Mouse (Mus musculus) CH12.LX (cell line): ENCODE results near the gene Syne3. TPM values are rescaled to one million over a fixed set of nuclear protein-coding genes. Genes with fewer than 3 reads are reported as not detected.

Experiments
- DNase-seq: peaks from one replicate; pipeline ENCODE4 v3.0.0-alpha.2; 2013; ENCODE audit errors: extremely low read depth
- H3K27ac ChIP-seq: 2 replicates; pipeline ENCODE4 v1.5.1; 2012; ENCODE audit warnings: low read depth, mild to moderate bottlenecking, control low read depth, moderate library complexity; ENCODE audit not compliant: insufficient read depth
- H3K27me3 ChIP-seq: replicated peaks from 2 replicates; pipeline ENCODE3; 2012; ENCODE audit warnings: inconsistent platforms
- H3K36me3 ChIP-seq, 2 experiments: replicated peaks in 1 of 2; 2 replicates each; pipeline versions ENCODE3 to v1.6.1; 2012; ENCODE audit warnings: inconsistent platforms in 1 of 2, low read length in 1 of 2, mild to moderate bottlenecking in 1 of 2, mixed read lengths in 1 of 2, moderate library complexity in 1 of 2; ENCODE audit not compliant: control insufficient read depth in 1 of 2, insufficient read depth in 1 of 2
- H3K4me1 ChIP-seq, 2 experiments: 2 replicates each; pipeline ENCODE4 v1.6.1; 2012; ENCODE audit warnings: inconsistent platforms in 1 of 2, moderate library complexity in 1 of 2; ENCODE audit not compliant: insufficient read depth in 2 of 2, control insufficient read depth in 1 of 2
- H3K4me2 ChIP-seq: 2 replicates; pipeline ENCODE4 v1.6.1; 2012; ENCODE audit warnings: low read depth, mild to moderate bottlenecking, control low read depth; ENCODE audit not compliant: poor library complexity, insufficient read depth, severe bottlenecking
- H3K4me3 ChIP-seq, 3 experiments: fragments of 150-350 bp in 1 of 3; sonication (generic) in 1 of 3; replicated peaks in 1 of 3; 2 replicates each; pipeline versions ENCODE3 to v1.5.1; 2011 to 2012; ENCODE audit warnings: low read depth in 2 of 3, low read length in 2 of 3, mild to moderate bottlenecking in 2 of 3, moderate library complexity in 2 of 3, control low read depth in 1 of 3, improper control_type of control experiment in 1 of 3, inconsistent platforms in 1 of 3, mixed read lengths in 1 of 3; ENCODE audit not compliant: poor library complexity in 1 of 3
- H3K79me2 ChIP-seq: replicated peaks from 2 replicates; pipeline ENCODE4 v1.6.1; 2012; ENCODE audit warnings: mild to moderate bottlenecking, moderate library complexity; ENCODE audit not compliant: control insufficient read depth, poor library complexity, insufficient read depth, severe bottlenecking; ENCODE audit errors: extremely low read depth
- H3K9ac ChIP-seq: 2 replicates; pipeline ENCODE4 v1.6.1; 2012; ENCODE audit warnings: low read depth, mild to moderate bottlenecking, control low read depth, moderate library complexity; ENCODE audit not compliant: insufficient read depth
- H3K9me3 ChIP-seq: replicated peaks from 2 replicates; pipeline ENCODE3; 2012; ENCODE audit warnings: low read length, inconsistent platforms, mixed read lengths
- BHLHE40 ChIP-seq: IDR thresholded peaks from 2 replicates; pipeline ENCODE4 v1.6.1; 2011; ENCODE audit warnings: mild to moderate bottlenecking, low read depth, low read length, improper control_type of control experiment
- ELF1 ChIP-seq: IDR thresholded peaks from 2 replicates; pipeline ENCODE4 v1.6.1; 2014; ENCODE audit warnings: low read depth, mild to moderate bottlenecking, inconsistent platforms, low read length, improper control_type of control experiment
- EP300 ChIP-seq: IDR thresholded peaks from 2 replicates; pipeline ENCODE4 v1.6.1; 2011; ENCODE audit warnings: low read length, improper control_type of control experiment
- ETS1 ChIP-seq: conservative IDR thresholded peaks from 2 replicates; pipeline ENCODE4 v1.6.1; 2012; ENCODE audit warnings: low read depth, mild to moderate bottlenecking, inconsistent platforms, low read length, improper control_type of control experiment, moderate library complexity
- IRF4 ChIP-seq: IDR thresholded peaks from 2 replicates; pipeline ENCODE4 v1.6.1; 2014; ENCODE audit warnings: low read depth, mild to moderate bottlenecking, inconsistent platforms, low read length, improper control_type of control experiment
- JUND ChIP-seq: conservative IDR thresholded peaks from 2 replicates; pipeline ENCODE4 v1.6.1; 2011; ENCODE audit warnings: low read depth, low read length, improper control_type of control experiment
- KAT2A ChIP-seq: IDR thresholded peaks from 2 replicates; pipeline ENCODE4 v1.6.1; 2012; ENCODE audit warnings: low read length, improper control_type of control experiment, inconsistent platforms; ENCODE audit not compliant: insufficient replicate concordance
- MAFK ChIP-seq: IDR thresholded peaks from 2 replicates; pipeline ENCODE4 v1.6.1; 2011; ENCODE audit warnings: low read length, improper control_type of control experiment; ENCODE audit not compliant: insufficient replicate concordance
- MAX ChIP-seq: IDR thresholded peaks from 2 replicates; pipeline ENCODE4 v1.6.1; 2011; ENCODE audit warnings: low read length, improper control_type of control experiment
- MAZ ChIP-seq: IDR thresholded peaks from 2 replicates; pipeline ENCODE4 v1.6.1; 2012; ENCODE audit warnings: low read depth, mild to moderate bottlenecking, inconsistent platforms, low read length, improper control_type of control experiment, moderate library complexity
- MEF2A ChIP-seq: IDR thresholded peaks from 2 replicates; pipeline ENCODE4 v1.6.1; 2014; ENCODE audit warnings: low read depth, mild to moderate bottlenecking, inconsistent platforms, low read length, improper control_type of control experiment, borderline replicate concordance
- MXI1 ChIP-seq: IDR thresholded peaks from 2 replicates; pipeline ENCODE4 v1.6.1; 2011; ENCODE audit warnings: mild to moderate bottlenecking, low read depth, low read length, improper control_type of control experiment
- MYC ChIP-seq: IDR thresholded peaks from 2 replicates; pipeline ENCODE4 v1.6.1; 2011; ENCODE audit warnings: low read depth, mild to moderate bottlenecking, improper control_type of control experiment, low read length
- NRF1 ChIP-seq: IDR thresholded peaks from 2 replicates; pipeline ENCODE4 v1.6.1; 2014; ENCODE audit warnings: low read depth, mild to moderate bottlenecking, inconsistent platforms, low read length, improper control_type of control experiment, moderate library complexity
- RCOR1 ChIP-seq: conservative IDR thresholded peaks from 2 replicates; pipeline ENCODE4 v1.6.1; 2012; ENCODE audit warnings: low read depth, mild to moderate bottlenecking, inconsistent platforms, low read length, improper control_type of control experiment
- SIN3A ChIP-seq: IDR thresholded peaks from 2 replicates; pipeline ENCODE4 v1.6.1; 2012; ENCODE audit warnings: low read length, improper control_type of control experiment, inconsistent platforms
- SMC3 ChIP-seq: IDR thresholded peaks from 2 replicates; pipeline ENCODE4 v1.6.1; 2011; ENCODE audit warnings: low read depth, low read length, improper control_type of control experiment
- TBP ChIP-seq: conservative IDR thresholded peaks from 2 replicates; pipeline ENCODE4 v1.6.1; 2011; ENCODE audit warnings: low read depth, low read length, improper control_type of control experiment
- TCF12 ChIP-seq: IDR thresholded peaks from 2 replicates; pipeline ENCODE4 v1.6.1; 2014; ENCODE audit warnings: low read depth, mild to moderate bottlenecking, inconsistent platforms, low read length, improper control_type of control experiment
- UBTF ChIP-seq: IDR thresholded peaks from 2 replicates; pipeline ENCODE4 v1.6.1; 2012; ENCODE audit warnings: low read depth, mild to moderate bottlenecking, inconsistent platforms, low read length, improper control_type of control experiment, moderate library complexity
- USF2 ChIP-seq: conservative IDR thresholded peaks from 2 replicates; pipeline ENCODE4 v1.6.1; 2011; ENCODE audit warnings: low read depth, low read length, improper control_type of control experiment
- ZNF384 ChIP-seq: IDR thresholded peaks from 2 replicates; pipeline ENCODE4 v1.6.1; 2012; ENCODE audit warnings: low read depth, low read length, improper control_type of control experiment, inconsistent platforms
- dilution Hi-C: fragments of 300-500 bp; cut with MboI; formaldehyde crosslinking; loops from 2 replicates; pipeline ENCODE4 v1.14.3; 2020; ENCODE audit warnings: low sequenced_read_pairs; ENCODE audit not compliant: extremely low pct_unique_long_range_greater_than_20kb, extremely low pct_ligation_motif_present
- in situ Hi-C: fragments of 300-500 bp; cut with MboI; formaldehyde crosslinking; loops from 3 replicates; pipeline ENCODE4 v1.14.3; 2019; ENCODE audit warnings: low sequenced_read_pairs, low pct_ligation_motif_present, low pct_unique_long_range_greater_than_20kb, mixed read lengths
- polyA plus RNA-seq: library from polyadenylated mRNA; unstranded; fragments of >175 nt; gene quantifications from 2 replicates; pipeline ENCODE4 v1.2.1, GENCODE M21; 2012; ENCODE audit warnings: low read depth; ENCODE audit not compliant: insufficient read length
- total RNA-seq, 2 experiments: library from RNA; depleted of rRNA; stranded (reverse); fragments of 300-350 nt in 1 of 2; fragments of >200 nt in 1 of 2; gene quantifications; 2 replicates each; pipeline ENCODE4 v1.2.3; 2012 to 2014

Gene Syne3
- total and polyA plus RNA-seq, 3 experiments = 5.3 to 18.7 (median 7.3) TPM

DNA sequence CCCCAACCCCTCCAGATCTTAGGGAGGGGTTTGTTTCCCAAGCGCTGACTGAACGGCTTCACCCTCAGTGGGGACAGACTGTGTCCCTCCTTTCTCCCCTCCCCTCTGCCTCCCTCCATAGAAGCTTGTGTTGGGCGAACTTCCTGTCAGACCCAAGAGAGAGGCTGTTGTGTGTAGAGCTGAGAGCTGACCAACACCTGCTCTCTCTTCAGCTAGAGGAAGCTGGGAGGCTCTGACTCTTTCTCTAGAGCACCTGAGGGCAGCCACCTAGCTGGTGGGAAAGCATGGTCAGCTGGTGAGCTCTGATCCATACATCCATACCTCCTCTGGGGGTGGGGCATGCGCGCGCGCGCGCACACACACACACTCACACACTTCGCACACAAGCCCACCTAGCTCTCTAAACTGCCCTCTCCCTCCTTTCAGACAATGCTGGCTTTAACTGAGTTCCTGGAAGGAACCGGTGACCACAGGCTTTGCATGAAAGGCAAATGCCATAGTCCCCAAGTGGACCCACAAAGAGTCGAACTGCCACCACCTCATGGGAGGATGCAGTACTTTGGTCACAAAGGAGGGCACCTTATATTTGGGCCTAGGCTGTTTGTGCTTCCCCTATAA is 14.2 kb downstream of the Syne3 start:
- Histone ChIP-seq H3K79me2 (peaks cover 16% of the 10 kb centered on the region), H3K4me3 (no peak overlapping the region), H3K9ac (peak overlapping the region; percentile 8; the same call in 1 of the 2 replicates), H3K9me3 (peaks cover 2% of the 10 kb centered on the region), H3K27me3 (no peaks in the 10 kb centered on the region), H3K27ac (peak overlapping the region; percentile 92), H3K4me2 (peak overlapping the region; percentile 40), H3K36me3 (peaks cover 0 to 5% of the 10 kb centered on the region in 2 experiments), H3K4me1 (peaks cover 53 to 96% of the 10 kb centered on the region in 2 experiments)
- dilution Hi-C loops = no loop called here
- TF ChIP-seq MXI1 (0 out of 2 replicates have a peak, but pooled peaks have one; percentile 60), ZNF384 (no peak), ETS1 (no peak; the same call in 1 of the 2 replicates), ELF1 (peak; percentile 45; the same call in 1 of the 2 replicates), KAT2A (no peak), SIN3A (peak; percentile 18; the same call in 1 of the 2 replicates), BHLHE40 (peak; percentile 50; the same call in 1 of the 2 replicates), TCF12 (peak; percentile 35; the same call in 1 of the 2 replicates), MYC (0 out of 2 replicates have a peak, but pooled peaks have one; percentile 29), NRF1 (peak; percentile 76), USF2 (no peak), MAFK (peak; percentile 34; the same call in 1 of the 2 replicates), SMC3 (peak; percentile 1; the same call in 1 of the 2 replicates), MAZ (peak; percentile 18; the same call in 1 of the 2 replicates), RCOR1 (0 out of 2 replicates have a peak, but pooled peaks have one; percentile 25), JUND (no peak), MAX (no peak; the same call in 1 of the 2 replicates), TBP (no peak), UBTF (0 out of 2 replicates have a peak, but pooled peaks have one; percentile 11), IRF4 (peak; percentile 55; the same call in 1 of the 2 replicates), MEF2A (0 out of 2 replicates have a peak, but pooled peaks have one; percentile 23), EP300 (peak; percentile 64)
- in situ Hi-C loops = no loop called here
- DNase-seq = peak; percentile 78
